Mouse (Mus musculus): ENCODE measurements around the gene Map7d1.

DNA sequence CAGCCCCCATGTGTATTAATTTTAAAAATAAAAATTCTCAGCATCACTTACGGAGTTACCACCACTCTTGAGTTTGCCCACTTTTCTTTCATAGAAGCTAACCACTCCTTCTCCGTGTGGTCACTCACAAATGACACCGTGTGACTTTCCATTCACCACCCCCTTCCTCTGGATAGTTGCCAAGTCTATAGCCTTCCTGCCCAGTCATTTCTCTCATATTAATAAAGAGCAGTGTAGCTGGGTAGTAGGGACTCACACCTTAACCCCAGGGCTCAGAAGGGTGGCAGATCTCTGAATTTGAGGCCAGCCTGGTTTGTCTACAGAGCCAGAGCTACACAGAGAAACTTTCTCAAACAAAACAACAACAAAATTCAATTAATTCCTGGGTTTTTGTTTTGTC is 58.7 kb downstream of the Map7d1 start:
- TF ChIP-seq CTCF (IDR thresholded peaks at IDR 0.05; ENCODE audit: extremely low read depth, insufficient read depth, insufficient read length, insufficient replicate concordance) (no peak), POLR2A (IDR thresholded peaks at IDR 0.05; ENCODE audit: low read depth, low read length) (no peak)
